Mouse (Mus musculus) CH12.LX (cell line): ENCODE measurements at regions not wholly inside any gene's neighbourhood (a gene's known extent, or its start where the extent isn't known, plus 50 kb on each side); places are given as distances from the start of the nearest gene placed in this dataset.

Experiments
- DNase-seq: peaks from one replicate; pipeline ENCODE4 v3.0.0-alpha.2; 2013; ENCODE audit errors: extremely low read depth
- H3K27ac ChIP-seq: 2 replicates; pipeline ENCODE4 v1.5.1; 2012; ENCODE audit warnings: low read depth, mild to moderate bottlenecking, control low read depth, moderate library complexity; ENCODE audit not compliant: insufficient read depth
- H3K27me3 ChIP-seq: replicated peaks from 2 replicates; pipeline ENCODE3; 2012; ENCODE audit warnings: inconsistent platforms
- H3K36me3 ChIP-seq, 2 experiments: replicated peaks in 1 of 2; 2 replicates each; pipeline versions ENCODE3 to v1.6.1; 2012; ENCODE audit warnings: inconsistent platforms in 1 of 2, low read length in 1 of 2, mild to moderate bottlenecking in 1 of 2, mixed read lengths in 1 of 2, moderate library complexity in 1 of 2; ENCODE audit not compliant: control insufficient read depth in 1 of 2, insufficient read depth in 1 of 2
- H3K4me1 ChIP-seq, 2 experiments: 2 replicates each; pipeline ENCODE4 v1.6.1; 2012; ENCODE audit warnings: inconsistent platforms in 1 of 2, moderate library complexity in 1 of 2; ENCODE audit not compliant: insufficient read depth in 2 of 2, control insufficient read depth in 1 of 2
- H3K4me2 ChIP-seq: 2 replicates; pipeline ENCODE4 v1.6.1; 2012; ENCODE audit warnings: low read depth, mild to moderate bottlenecking, control low read depth; ENCODE audit not compliant: poor library complexity, insufficient read depth, severe bottlenecking
- H3K4me3 ChIP-seq, 3 experiments: fragments of 150-350 bp in 1 of 3; sonication (generic) in 1 of 3; replicated peaks in 1 of 3; 2 replicates each; pipeline versions ENCODE3 to v1.5.1; 2011 to 2012; ENCODE audit warnings: low read depth in 2 of 3, low read length in 2 of 3, mild to moderate bottlenecking in 2 of 3, moderate library complexity in 2 of 3, control low read depth in 1 of 3, improper control_type of control experiment in 1 of 3, inconsistent platforms in 1 of 3, mixed read lengths in 1 of 3; ENCODE audit not compliant: poor library complexity in 1 of 3
- H3K79me2 ChIP-seq: replicated peaks from 2 replicates; pipeline ENCODE4 v1.6.1; 2012; ENCODE audit warnings: mild to moderate bottlenecking, moderate library complexity; ENCODE audit not compliant: control insufficient read depth, poor library complexity, insufficient read depth, severe bottlenecking; ENCODE audit errors: extremely low read depth
- H3K9ac ChIP-seq: 2 replicates; pipeline ENCODE4 v1.6.1; 2012; ENCODE audit warnings: low read depth, mild to moderate bottlenecking, control low read depth, moderate library complexity; ENCODE audit not compliant: insufficient read depth
- H3K9me3 ChIP-seq: replicated peaks from 2 replicates; pipeline ENCODE3; 2012; ENCODE audit warnings: low read length, inconsistent platforms, mixed read lengths
- BHLHE40 ChIP-seq: IDR thresholded peaks from 2 replicates; pipeline ENCODE4 v1.6.1; 2011; ENCODE audit warnings: mild to moderate bottlenecking, low read depth, low read length, improper control_type of control experiment
- CHD1 ChIP-seq: IDR thresholded peaks from 2 replicates; pipeline ENCODE4 v1.6.1; 2012; ENCODE audit warnings: low read depth, low read length, improper control_type of control experiment, inconsistent platforms
- CHD2 ChIP-seq: IDR thresholded peaks from 2 replicates; pipeline ENCODE4 v1.6.1; 2011; ENCODE audit warnings: low read length, improper control_type of control experiment
- E2F4 ChIP-seq: IDR thresholded peaks from 2 replicates; pipeline ENCODE4 v1.6.1; 2011; ENCODE audit warnings: low read depth, low read length, improper control_type of control experiment; ENCODE audit not compliant: insufficient replicate concordance
- ELF1 ChIP-seq: IDR thresholded peaks from 2 replicates; pipeline ENCODE4 v1.6.1; 2014; ENCODE audit warnings: low read depth, mild to moderate bottlenecking, inconsistent platforms, low read length, improper control_type of control experiment
- EP300 ChIP-seq: IDR thresholded peaks from 2 replicates; pipeline ENCODE4 v1.6.1; 2011; ENCODE audit warnings: low read length, improper control_type of control experiment
- HCFC1 ChIP-seq: IDR thresholded peaks from 2 replicates; pipeline ENCODE4 v1.6.1; 2012; ENCODE audit warnings: low read depth, mild to moderate bottlenecking, inconsistent platforms, low read length, improper control_type of control experiment
- IRF4 ChIP-seq: IDR thresholded peaks from 2 replicates; pipeline ENCODE4 v1.6.1; 2014; ENCODE audit warnings: low read depth, mild to moderate bottlenecking, inconsistent platforms, low read length, improper control_type of control experiment
- MAFK ChIP-seq: IDR thresholded peaks from 2 replicates; pipeline ENCODE4 v1.6.1; 2011; ENCODE audit warnings: low read length, improper control_type of control experiment; ENCODE audit not compliant: insufficient replicate concordance
- MAZ ChIP-seq: IDR thresholded peaks from 2 replicates; pipeline ENCODE4 v1.6.1; 2012; ENCODE audit warnings: low read depth, mild to moderate bottlenecking, inconsistent platforms, low read length, improper control_type of control experiment, moderate library complexity
- MXI1 ChIP-seq: IDR thresholded peaks from 2 replicates; pipeline ENCODE4 v1.6.1; 2011; ENCODE audit warnings: mild to moderate bottlenecking, low read depth, low read length, improper control_type of control experiment
- NRF1 ChIP-seq: IDR thresholded peaks from 2 replicates; pipeline ENCODE4 v1.6.1; 2014; ENCODE audit warnings: low read depth, mild to moderate bottlenecking, inconsistent platforms, low read length, improper control_type of control experiment, moderate library complexity
- POLR2AphosphoS2 ChIP-seq: IDR thresholded peaks from 2 replicates; pipeline ENCODE4 v1.6.1; 2011; ENCODE audit warnings: low read depth, low read length, improper control_type of control experiment
- SMC3 ChIP-seq: IDR thresholded peaks from 2 replicates; pipeline ENCODE4 v1.6.1; 2011; ENCODE audit warnings: low read depth, low read length, improper control_type of control experiment
- TCF12 ChIP-seq: IDR thresholded peaks from 2 replicates; pipeline ENCODE4 v1.6.1; 2014; ENCODE audit warnings: low read depth, mild to moderate bottlenecking, inconsistent platforms, low read length, improper control_type of control experiment
- UBTF ChIP-seq: IDR thresholded peaks from 2 replicates; pipeline ENCODE4 v1.6.1; 2012; ENCODE audit warnings: low read depth, mild to moderate bottlenecking, inconsistent platforms, low read length, improper control_type of control experiment, moderate library complexity
- ZMIZ1 ChIP-seq: IDR thresholded peaks from 2 replicates; pipeline ENCODE4 v1.6.1; 2012; ENCODE audit warnings: low read depth, mild to moderate bottlenecking, inconsistent platforms, low read length, improper control_type of control experiment
- ZNF384 ChIP-seq: IDR thresholded peaks from 2 replicates; pipeline ENCODE4 v1.6.1; 2012; ENCODE audit warnings: low read depth, low read length, improper control_type of control experiment, inconsistent platforms
- dilution Hi-C: fragments of 300-500 bp; cut with MboI; formaldehyde crosslinking; loops from 2 replicates; pipeline ENCODE4 v1.14.3; 2020; ENCODE audit warnings: low sequenced_read_pairs; ENCODE audit not compliant: extremely low pct_unique_long_range_greater_than_20kb, extremely low pct_ligation_motif_present
- in situ Hi-C: fragments of 300-500 bp; cut with MboI; formaldehyde crosslinking; loops from 3 replicates; pipeline ENCODE4 v1.14.3; 2019; ENCODE audit warnings: low sequenced_read_pairs, low pct_ligation_motif_present, low pct_unique_long_range_greater_than_20kb, mixed read lengths

DNA sequence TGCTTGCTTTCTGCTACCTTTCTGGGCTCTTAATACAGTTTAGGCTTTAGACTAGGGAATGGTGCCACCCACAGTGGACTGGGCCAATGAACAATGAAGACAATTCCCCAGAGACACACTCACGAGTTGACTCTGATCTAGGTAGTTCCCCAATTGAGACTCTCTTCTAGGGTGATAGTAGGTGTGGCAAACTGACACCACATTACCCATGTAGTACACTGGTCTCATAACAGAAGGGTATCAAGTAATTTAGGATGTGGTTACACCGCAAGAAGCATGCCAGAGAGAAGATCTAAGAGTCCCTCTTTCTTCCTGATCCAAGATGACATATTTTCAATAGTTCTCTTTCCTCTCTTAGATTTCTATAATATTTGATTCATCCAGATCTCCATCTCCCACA is 182.6 kb upstream of the Eef2kmt start:
- dilution Hi-C loops = no loop called here
- Histone ChIP-seq H3K4me1 (no peaks in the 10 kb centered on the region; a peak in 1 of 4 replicates), H3K79me2 (no peaks in the 10 kb centered on the region), H3K9me3 (peaks cover 10% of the 10 kb centered on the region), H3K36me3 (no peaks in the 10 kb centered on the region), H3K27ac (no peak overlapping the region), H3K4me3 (no peak overlapping the region), H3K4me2 (no peak overlapping the region), H3K27me3 (peaks cover 77% of the 10 kb centered on the region), H3K9ac (no peak overlapping the region)
- in situ Hi-C loops = no loop called here
- DNase-seq = no peak
- TF ChIP-seq MAZ (no peak), SMC3 (no peak), CHD2 (no peak), HCFC1 (no peak), ZNF384 (no peak), ZMIZ1 (no peak), MXI1 (no peak), TCF12 (no peak), E2F4 (no peak), IRF4 (no peak), NRF1 (no peak), POLR2AphosphoS2 (no peak), EP300 (no peak), BHLHE40 (no peak), CHD1 (no peak)

DNA sequence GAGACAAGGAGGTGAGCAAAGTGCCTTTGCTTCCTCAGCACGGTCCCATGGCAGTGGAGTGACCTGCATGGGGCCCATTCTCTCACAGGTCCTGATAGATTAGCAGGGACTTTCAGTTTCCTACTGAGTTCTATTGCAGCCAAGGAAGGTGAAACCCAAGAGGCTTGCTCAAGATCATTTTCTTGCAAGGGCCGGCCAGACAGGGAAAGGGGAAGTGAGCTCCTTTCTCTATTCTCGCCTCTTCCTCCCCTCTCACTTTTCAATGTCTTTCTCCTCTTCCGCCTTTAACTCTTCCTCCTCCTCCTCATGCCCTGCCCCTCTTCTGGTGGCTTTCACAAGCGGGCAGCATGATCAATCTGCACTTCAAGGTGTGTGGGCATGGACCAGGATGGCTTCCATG is 175.9 kb upstream of the Eef2kmt start:
- Histone ChIP-seq H3K4me2 (peak overlapping the region; percentile 33; the same call in 1 of the 2 replicates), H3K9ac (no peak overlapping the region), H3K27ac (no peak overlapping the region), H3K36me3 (no peaks in the 10 kb centered on the region), H3K4me3 (no peak overlapping the region), H3K4me1 (peaks cover 5 to 25% of the 10 kb centered on the region in 2 experiments; a peak in 3 of 4 replicates), H3K9me3 (no peaks in the 10 kb centered on the region), H3K27me3 (peaks cover 42% of the 10 kb centered on the region), H3K79me2 (no peaks in the 10 kb centered on the region)
- peak; percentile 68 for DNase-seq
- in situ Hi-C loops = no loop called here
- dilution Hi-C loops = no loop called here
- TF ChIP-seq MAZ (no peak), E2F4 (no peak), UBTF (no peak), ELF1 (peak; percentile 52), IRF4 (peak; percentile 68), BHLHE40 (peak; percentile 32; the same call in 1 of the 2 replicates), EP300 (peak; percentile 53; the same call in 1 of the 2 replicates), MAFK (no peak)
